Mouse (Mus musculus) kidney, embryonic 15.5 days (tissue): ENCODE results near the gene B4galt7. TPM values are rescaled to one million over a fixed set of nuclear protein-coding genes. Genes with fewer than 3 reads are reported as not detected.
"Not testable (repeated sequence)": the region's sequence is repeated elsewhere in the genome, so short reads cannot be mapped to it uniquely, and the experiment has no call there.

Experiments
- ATAC-seq: fragments of 200-750 bp; cut with Nextera tagmentation; replicated peaks from 2 replicates; pipeline ENCODE4 v1.8.0; 2017; ENCODE audit warnings: moderate TSS enrichment; ENCODE audit not compliant: low FRiP score
- H3K27ac ChIP-seq: fragments of 300-500 bp; sonication (generic); 2 replicates; pipeline ENCODE4 v1.5.1; 2015; ENCODE audit warnings: mild to moderate bottlenecking, inconsistent platforms
- H3K27me3 ChIP-seq: fragments of 300-500 bp; sonication (generic); 2 replicates; pipeline ENCODE4 v1.6.1; 2015; ENCODE audit warnings: inconsistent platforms
- H3K36me3 ChIP-seq: fragments of 300-500 bp; sonication (generic); 2 replicates; pipeline ENCODE4 v1.6.1; 2015; ENCODE audit warnings: inconsistent platforms
- H3K4me1 ChIP-seq: fragments of 300-500 bp; sonication (generic); 2 replicates; pipeline ENCODE4 v1.6.1; 2015; ENCODE audit warnings: inconsistent platforms
- H3K4me2 ChIP-seq: fragments of 300-500 bp; sonication (generic); 2 replicates; pipeline ENCODE4 v1.6.1; 2015; ENCODE audit warnings: moderate library complexity, mild to moderate bottlenecking, inconsistent platforms
- H3K4me3 ChIP-seq: fragments of 300-500 bp; sonication (generic); replicated peaks from 2 replicates; pipeline ENCODE4 v1.5.1; 2015; ENCODE audit warnings: mild to moderate bottlenecking, inconsistent platforms
- H3K9ac ChIP-seq: fragments of 300-500 bp; sonication (generic); 2 replicates; pipeline ENCODE4 v1.6.1; 2015; ENCODE audit warnings: mild to moderate bottlenecking, inconsistent platforms
- H3K9me3 ChIP-seq: fragments of 300-500 bp; sonication (generic); replicated peaks from 2 replicates; pipeline ENCODE4 v1.6.1; 2016; ENCODE audit warnings: inconsistent platforms
- WGBS: fragments of 180-500 bp; shearing (Covaris S2); methylation state at CpG from one replicate; pipeline ENCODE4 v1.1.7; 2015; ENCODE audit warnings: mixed read lengths; 5-methylcytosine and 5-hydroxymethylcytosine counted together
- polyA plus RNA-seq: library from polyadenylated mRNA; unstranded; fragments of >200 nt; fragmentation: Nextera tagmentation; extraction: Ambion mirVana; gene quantifications from 2 replicates; pipeline ENCODE4 v1.2.1, GENCODE M21; 2015

Gene B4galt7
- polyA plus RNA-seq, 1 experiment from 2014 or later = 28.9 TPM

DNA sequence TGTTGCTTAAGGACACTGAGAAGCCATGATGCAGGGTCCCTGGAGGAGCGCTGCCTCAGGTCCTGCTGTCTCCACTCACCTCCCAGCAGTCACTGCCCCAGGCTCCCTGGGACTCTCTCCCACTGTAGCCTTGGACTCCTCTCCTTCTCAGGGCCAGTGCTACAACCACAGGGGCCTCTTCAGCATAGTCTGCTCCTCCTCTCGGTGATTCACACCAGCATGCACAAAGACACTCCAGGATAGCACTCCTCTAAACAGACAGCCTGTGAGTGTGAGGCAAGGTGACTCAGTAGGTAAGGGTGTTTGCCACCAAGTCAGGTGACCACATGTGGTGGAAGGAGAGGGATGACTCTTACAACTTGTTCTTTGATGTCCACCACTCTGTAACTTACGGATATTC, 4.9 kb downstream of the B4galt7 start:
- Histone ChIP-seq H3K27me3 (no peaks in the 10 kb centered on the region), H3K36me3 (peaks cover 55% of the 10 kb centered on the region), H3K9ac (no peak overlapping the region), H3K27ac (no peak overlapping the region), H3K4me3 (no peak overlapping the region), H3K9me3 (no peaks in the 10 kb centered on the region), H3K4me1 (peaks cover 12% of the 10 kb centered on the region), H3K4me2 (no peak overlapping the region)
- WGBS = 92% methylated on average over 3 of the region's 3 CpGs
- ATAC-seq = no peak

DNA sequence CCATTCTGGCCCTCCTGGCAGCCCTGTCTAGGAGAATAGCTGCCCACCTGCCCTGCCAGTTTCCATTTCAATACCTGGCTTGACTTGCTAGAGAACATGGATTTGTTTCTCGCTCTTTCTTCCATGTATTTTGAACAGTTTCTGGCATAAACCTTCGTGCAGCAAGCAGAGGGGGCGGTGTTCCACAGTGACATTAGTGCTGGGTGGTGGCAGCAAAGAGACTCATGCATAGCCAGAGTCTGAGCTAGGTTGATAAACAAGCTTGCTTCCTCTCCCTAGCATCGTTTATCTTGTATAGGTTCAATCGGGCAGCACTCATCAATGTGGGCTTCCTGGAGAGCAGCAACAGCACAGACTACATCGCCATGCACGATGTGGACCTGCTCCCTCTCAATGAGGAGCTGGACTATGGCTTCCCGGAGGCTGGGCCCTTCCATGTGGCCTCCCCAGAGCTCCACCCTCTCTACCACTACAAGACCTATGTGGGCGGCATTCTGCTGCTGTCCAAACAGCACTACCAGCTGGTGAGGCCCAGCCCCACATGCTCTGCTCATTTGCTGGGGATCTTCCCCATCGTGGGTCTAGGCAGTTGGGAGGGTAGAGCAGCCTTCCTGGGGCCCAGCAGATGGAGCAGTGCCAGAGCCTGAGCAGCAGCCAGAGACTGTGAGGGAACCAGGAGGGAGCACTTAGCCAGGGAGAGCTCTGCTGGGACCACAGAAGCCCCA, 7.4 kb downstream of the B4galt7 start:
- Histone ChIP-seq H3K9ac (no peak overlapping the region), H3K4me3 (no peak overlapping the region), H3K27me3 (no peaks in the 10 kb centered on the region), H3K4me2 (no peak overlapping the region), H3K36me3 (peaks cover 68% of the 10 kb centered on the region), H3K4me1 (no peaks in the 10 kb centered on the region), H3K9me3 (no peaks in the 10 kb centered on the region), H3K27ac (no peak overlapping the region)
- 83% methylated on average over 10 of the region's 10 CpGs for WGBS
- no peak for ATAC-seq

DNA sequence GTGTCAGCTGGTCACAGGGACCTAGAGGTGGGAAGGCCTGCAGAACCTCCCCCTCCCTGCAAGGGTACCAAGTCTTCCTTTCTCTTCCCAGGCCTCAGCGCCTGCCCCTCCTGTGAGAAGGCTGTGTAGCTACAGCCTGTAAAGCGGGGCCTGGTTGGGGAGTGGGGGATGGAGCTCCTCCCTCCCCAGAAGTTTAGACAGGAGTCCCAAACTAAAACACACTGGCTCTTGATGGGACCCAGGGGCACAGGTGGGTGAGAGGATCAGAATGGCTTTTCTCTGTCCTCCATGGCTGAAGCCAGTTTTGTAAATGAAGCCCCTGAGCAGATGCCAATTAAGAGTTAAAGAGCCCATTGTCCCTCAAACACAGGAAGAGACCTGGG, 7.9 kb downstream of the B4galt7 start:
- ATAC-seq = no peak
- Histone ChIP-seq H3K4me2 (no peak overlapping the region), H3K4me3 (no peak overlapping the region), H3K4me1 (no peaks in the 10 kb centered on the region), H3K27ac (no peak overlapping the region), H3K9me3 (no peaks in the 10 kb centered on the region), H3K9ac (no peak overlapping the region), H3K27me3 (no peaks in the 10 kb centered on the region), H3K36me3 (peaks cover 68% of the 10 kb centered on the region)
- 100% methylated on average over 2 of the region's 2 CpGs for WGBS

DNA sequence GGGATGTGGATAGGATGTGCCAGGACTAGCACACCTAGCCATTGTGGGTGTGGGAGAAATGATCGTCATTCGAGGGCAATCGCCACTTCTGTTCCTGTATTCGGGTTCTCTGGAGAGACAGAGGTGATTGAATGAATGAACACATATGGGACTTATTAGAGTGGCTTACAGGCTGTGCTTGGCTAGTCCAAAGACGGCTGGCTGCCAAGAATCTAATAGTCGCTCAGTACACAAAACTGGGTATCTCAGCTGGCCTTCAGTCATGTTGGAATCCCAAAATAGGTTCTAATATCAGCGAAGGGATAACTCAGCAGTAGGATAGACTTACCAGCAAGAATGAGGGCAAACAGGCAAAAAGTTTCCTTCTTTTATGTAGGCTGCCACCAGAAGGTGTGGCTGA, 12.3 kb downstream of the B4galt7 start:
- Histone ChIP-seq H3K4me2 (no peak overlapping the region), H3K4me1 (0 out of 2 replicates have a peak, but pooled peaks cover 5% of the 10 kb centered on the region), H3K27ac (no peak overlapping the region), H3K36me3 (peaks cover 38% of the 10 kb centered on the region), H3K4me3 (no peak overlapping the region), H3K9ac (no peak overlapping the region), H3K27me3 (no peaks in the 10 kb centered on the region), H3K9me3 (no peaks in the 10 kb centered on the region)
- ATAC-seq = no peak
- 87% methylated on average over 7 of the region's 7 CpGs for WGBS

DNA sequence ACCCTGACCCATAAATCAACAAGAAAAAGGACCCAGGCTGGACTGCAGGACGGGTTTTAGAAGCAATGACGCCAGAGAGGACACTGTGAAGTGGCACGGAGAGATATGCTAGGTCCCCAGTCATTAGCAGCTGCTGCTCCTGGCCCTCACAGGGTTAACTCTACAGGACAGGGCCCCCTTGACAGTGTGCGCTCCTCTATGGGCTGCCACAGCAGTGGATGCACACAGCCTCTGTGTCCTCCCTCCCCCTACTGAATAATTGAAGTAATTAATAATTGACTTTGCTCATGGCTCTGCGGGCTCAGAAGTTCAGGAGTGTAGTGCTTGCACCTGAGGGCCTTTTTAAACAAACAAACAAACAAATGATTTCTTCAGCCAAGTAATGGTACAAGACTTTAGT, 13.8 kb downstream of the B4galt7 start:
- Histone ChIP-seq H3K4me1 (0 out of 2 replicates have a peak, but pooled peaks cover 5% of the 10 kb centered on the region), H3K4me3 (no peak overlapping the region), H3K27me3 (no peaks in the 10 kb centered on the region), H3K9ac (no peak overlapping the region), H3K9me3 (0 out of 2 replicates have a peak, but pooled peaks cover 3% of the 10 kb centered on the region), H3K4me2 (no peak overlapping the region), H3K36me3 (peaks cover 24% of the 10 kb centered on the region), H3K27ac (no peak overlapping the region)
- WGBS = 36% methylated on average over 5 of the region's 5 CpGs
- 0 out of 2 replicates have a peak, but pooled peaks have one; percentile 29 for ATAC-seq

DNA sequence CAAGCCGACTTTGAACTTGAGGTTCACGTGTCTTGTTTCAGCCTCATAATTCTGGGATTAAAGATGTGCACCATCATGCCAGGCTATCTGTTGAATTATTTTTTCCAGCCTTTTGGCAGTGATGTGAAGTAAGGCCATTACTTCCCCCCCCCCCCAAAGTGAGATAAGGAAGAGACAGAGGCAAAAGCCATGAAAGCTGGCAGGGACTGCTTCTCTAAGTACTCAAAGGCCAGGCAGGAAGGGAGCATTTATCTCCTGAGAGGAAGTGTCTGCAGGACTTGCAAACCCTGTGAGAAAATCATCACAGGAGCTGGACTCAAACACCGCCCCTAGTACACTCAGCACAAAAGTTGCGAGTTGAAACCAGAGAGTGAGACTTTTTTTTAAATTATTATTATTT, 19.6 kb downstream of the B4galt7 start:
- H3K9me3 ChIP-seq = 0 out of 2 replicates have a peak, but pooled peaks cover 3% of the 10 kb centered on the region
- H3K4me3 ChIP-seq = no peak overlapping the region
- H3K27ac ChIP-seq = no peak overlapping the region
- no peak overlapping the region for H3K9ac ChIP-seq
- no peak overlapping the region for H3K4me2 ChIP-seq
- H3K27me3 ChIP-seq = no peaks in the 10 kb centered on the region
- 92% methylated on average over 4 of the region's 4 CpGs for WGBS
- H3K4me1 ChIP-seq = peaks cover 15% of the 10 kb centered on the region
- no peak for ATAC-seq
- H3K36me3 ChIP-seq = no peaks in the 10 kb centered on the region

DNA sequence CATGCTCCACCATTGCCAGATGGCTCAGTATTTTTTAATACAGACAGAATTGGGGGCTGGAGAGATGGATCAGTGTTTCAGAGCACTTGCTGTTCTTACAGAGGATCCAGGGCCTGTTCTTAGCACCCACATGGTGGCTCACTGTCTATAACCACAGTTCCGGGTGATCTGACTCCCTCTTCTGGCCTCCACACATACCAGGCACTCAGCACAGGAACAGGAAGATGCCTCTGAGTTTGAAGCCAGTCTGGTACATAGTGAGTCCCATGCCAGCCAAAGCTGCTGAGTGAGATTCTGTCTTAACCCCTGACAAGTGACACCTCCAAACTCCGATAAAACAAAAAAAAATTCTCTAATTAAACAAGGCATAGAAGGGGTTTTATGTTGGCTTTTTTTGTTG, 20.6 kb downstream of the B4galt7 start:
- Histone ChIP-seq H3K4me1 (peaks cover 21% of the 10 kb centered on the region), H3K9ac (no peak overlapping the region), H3K36me3 (peaks cover 7% of the 10 kb centered on the region), H3K4me2 (no peak overlapping the region), H3K27ac (no peak overlapping the region), H3K9me3 (0 out of 2 replicates have a peak, but pooled peaks cover 3% of the 10 kb centered on the region), H3K4me3 (no peak overlapping the region), H3K27me3 (no peaks in the 10 kb centered on the region)
- WGBS = 73% methylated on average over 2 of the region's 2 CpGs
- ATAC-seq = no peak

DNA sequence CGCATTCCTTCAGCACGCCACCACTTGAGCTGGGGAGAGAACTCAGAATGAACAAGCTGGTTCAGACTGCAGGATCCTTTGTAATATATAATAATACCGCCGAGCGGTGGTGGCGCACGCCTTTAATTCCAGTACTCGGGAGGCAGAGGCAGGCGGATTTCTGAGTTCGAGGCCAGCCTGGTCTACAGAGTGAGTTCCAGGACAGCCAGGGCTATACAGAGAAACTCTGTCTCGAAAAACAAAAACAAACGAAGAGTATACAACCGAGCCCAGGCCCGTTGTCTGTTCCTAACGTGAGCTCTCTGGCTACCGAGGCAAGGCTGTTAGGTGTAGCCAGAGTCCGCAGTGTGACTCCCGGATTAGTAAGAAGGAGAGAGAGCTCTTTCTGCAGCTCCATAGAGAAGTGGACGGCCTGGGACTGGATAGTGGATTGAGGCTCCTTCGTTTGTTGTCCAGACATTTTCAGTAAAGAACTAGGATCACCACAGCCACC, 22.5 kb downstream of the B4galt7 start:
- peak overlapping the region; percentile 86 for H3K9ac ChIP-seq
- WGBS = 23% methylated on average over 20 of the region's 20 CpGs
- H3K4me2 ChIP-seq = peak overlapping the region; percentile 76
- H3K4me1 ChIP-seq = peaks cover 21% of the 10 kb centered on the region
- H3K36me3 ChIP-seq = peaks cover 26% of the 10 kb centered on the region
- not testable (repeated sequence) for H3K9me3 ChIP-seq, H3K27me3 ChIP-seq, ATAC-seq
- peak overlapping the region; percentile 84 for H3K4me3 ChIP-seq
- peak overlapping the region; percentile 94 for H3K27ac ChIP-seq

DNA sequence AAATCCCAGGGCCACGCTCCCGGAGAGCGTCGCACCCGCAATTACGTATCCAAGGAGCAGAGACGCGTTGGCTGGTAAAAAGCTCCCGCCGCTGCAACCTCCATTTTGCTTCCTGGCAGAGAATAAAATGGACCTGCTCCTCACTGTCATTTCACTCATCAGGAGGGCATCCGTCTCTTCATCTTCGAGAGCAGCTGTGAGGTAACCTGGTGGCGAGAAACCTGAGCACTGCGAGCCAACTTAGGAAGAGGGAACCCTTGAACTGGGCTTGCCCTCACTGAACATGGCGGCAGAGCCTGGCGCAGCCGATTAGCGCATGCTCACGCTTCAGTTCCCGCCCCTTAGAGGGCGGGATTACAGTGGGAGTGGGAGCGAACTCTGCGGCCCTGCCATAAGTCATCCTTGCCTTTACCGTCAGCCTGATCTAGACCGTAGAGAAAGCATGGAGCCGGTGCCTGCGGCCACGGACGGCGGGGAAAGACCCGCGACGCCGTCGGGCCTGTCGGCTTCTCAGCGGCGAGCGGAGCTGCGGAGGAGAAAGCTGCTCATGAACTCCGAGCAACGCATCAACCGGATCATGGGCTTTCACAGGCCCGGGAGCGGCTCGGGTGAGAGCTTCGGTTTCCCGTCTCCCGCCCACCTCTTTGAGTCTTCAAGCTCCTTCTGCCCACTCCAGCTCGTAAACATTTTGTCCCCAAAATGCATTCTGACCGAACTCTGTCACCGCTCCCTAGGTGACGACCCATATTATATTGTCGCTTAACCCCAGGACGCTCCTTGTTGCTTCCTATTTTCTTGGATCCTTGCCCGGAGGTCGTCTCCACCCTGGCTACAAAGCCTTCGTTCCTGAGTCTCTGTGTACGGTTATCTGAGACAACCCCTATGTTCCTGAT, 23.2 kb downstream of the B4galt7 start, which contains the start of gene Caml:
Gene Caml (plus strand): TSS at position 357 of the 893 bp plus-strand sequence.
- Histone ChIP-seq H3K9ac (peak within 1 kb of the TSS; percentile 86), H3K4me1 (peaks cover 21% of the 10 kb centered on the region), H3K36me3 (peaks cover 31% of the 10 kb centered on the region), H3K9me3 (no peaks in the 10 kb centered on the region), H3K27me3 (no peaks in the 10 kb centered on the region), H3K4me2 (peak within 1 kb of the TSS; percentile 76), H3K27ac (peak within 1 kb of the TSS; percentile 94), H3K4me3 (peak within 1 kb of the TSS; percentile 84)
- WGBS = under 1% methylated on average over 59 of the region's 59 CpGs
- peak; percentile 98 for ATAC-seq

DNA sequence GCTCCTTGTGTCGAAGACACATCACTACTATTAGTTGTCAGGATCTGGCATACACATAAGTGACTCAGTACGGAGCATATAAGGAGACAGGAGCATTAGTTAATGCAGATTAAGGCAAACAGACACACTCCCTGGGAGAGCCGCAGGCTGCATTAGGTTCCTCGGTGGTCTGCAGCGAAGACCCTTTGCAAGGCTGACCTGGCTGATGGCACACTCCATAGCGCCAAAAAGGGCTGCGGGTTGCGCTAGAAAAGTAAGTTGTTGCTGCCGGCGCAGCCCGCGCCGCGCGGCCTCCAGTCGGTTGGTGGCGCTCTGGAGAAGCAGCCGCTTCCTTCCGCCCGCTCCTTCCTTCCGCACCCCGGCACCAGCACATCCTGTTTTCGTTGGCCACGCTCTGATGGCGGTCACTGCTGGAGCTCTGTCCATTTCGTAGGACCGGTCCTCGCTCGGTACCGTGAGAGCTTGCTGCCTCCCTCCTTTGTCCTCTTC, 35.0 kb downstream of the B4galt7 start, which contains the start of gene Ddx46:
Gene Ddx46 (plus strand): TSS at position 389 of the 489 bp plus-strand sequence.
- Histone ChIP-seq H3K4me3 (peak within 1 kb of the TSS; percentile 76), H3K36me3 (peaks cover 60% of the 10 kb centered on the region), H3K9me3 (no peaks in the 10 kb centered on the region), H3K27ac (peak within 1 kb of the TSS; percentile 42; the same call in 1 of the 2 replicates), H3K9ac (peak within 1 kb of the TSS; percentile 89), H3K4me1 (peaks cover 16% of the 10 kb centered on the region), H3K27me3 (no peaks in the 10 kb centered on the region), H3K4me2 (peak within 1 kb of the TSS; percentile 79)
- 6% methylated on average over 30 of the region's 30 CpGs for WGBS
- peak; percentile 86 for ATAC-seq

DNA sequence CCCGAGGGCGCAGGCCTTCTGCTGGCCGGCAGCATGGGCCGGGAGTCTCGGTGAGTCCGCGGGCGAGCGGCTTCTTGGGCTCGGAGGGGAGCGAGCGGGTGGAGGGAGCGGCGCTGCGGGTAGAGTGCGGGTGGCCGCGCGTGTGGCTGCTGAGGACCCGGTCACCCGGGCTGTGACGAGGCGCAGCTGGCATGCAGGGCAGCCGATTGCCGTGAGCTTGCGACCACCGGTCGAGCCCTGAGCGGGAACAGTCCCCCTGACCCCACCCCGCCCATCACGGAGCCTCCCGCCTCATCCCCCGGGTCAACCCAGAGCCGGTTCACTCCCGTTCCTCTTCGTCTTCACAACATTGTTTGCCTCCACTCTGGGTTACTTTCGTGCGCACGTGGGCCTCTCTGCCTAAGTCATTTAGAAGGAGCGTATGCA, 35.5 kb downstream of the B4galt7 start:
- peak overlapping the region; percentile 76 for H3K4me3 ChIP-seq
- H3K36me3 ChIP-seq = peaks cover 60% of the 10 kb centered on the region
- H3K4me2 ChIP-seq = peak overlapping the region; percentile 79
- ATAC-seq = peak; percentile 69
- peak overlapping the region; percentile 42; the same call in 1 of the 2 replicates for H3K27ac ChIP-seq
- peaks cover 16% of the 10 kb centered on the region for H3K4me1 ChIP-seq
- no peaks in the 10 kb centered on the region for H3K27me3 ChIP-seq
- WGBS = under 1% methylated on average over 40 of the region's 40 CpGs
- H3K9ac ChIP-seq = peak overlapping the region; percentile 89
- no peaks in the 10 kb centered on the region for H3K9me3 ChIP-seq
